Mouse (Mus musculus) erythroblast, adult 5-6 weeks (primary cell): ENCODE results near the gene Nr2e3. TPM values are rescaled to one million over a fixed set of nuclear protein-coding genes. Genes with fewer than 3 reads are reported as not detected.
A peak's percentile ranks its signal among the peaks of the same experiment; 100 is the strongest.
"Not testable (repeated sequence)": the region's sequence is repeated elsewhere in the genome, so short reads cannot be mapped to it uniquely, and the experiment has no call there.

Source experiments
- ATAC-seq: replicated peaks from 2 replicates; pipeline ENCODE4 v1.8.0; 2016; ENCODE audit warnings: moderate number of reproducible peaks, mild to moderate bottlenecking, moderate TSS enrichment, inconsistent platforms; ENCODE audit not compliant: poor library complexity, low FRiP score, severe bottlenecking
- total RNA-seq, 2 experiments: library from RNA; stranded (forward) in 1 of 2; stranded (reverse) in 1 of 2; fragments of 150-400 nt in 1 of 2; fragments of 200-764, 138-1000 nt in 1 of 2; gene quantifications; 2 replicates each; pipeline versions ENCODE4 v1.2.3 to v1.2.4; 2015 to 2017; ENCODE audit warnings: low replicate concordance in 2 of 2

The Nr2e3 gene
- total RNA-seq (2015; ENCODE audit: low replicate concordance): not detected in 2 replicates
- total RNA-seq (2017; ENCODE audit: low replicate concordance): 0.28 TPM in 1 of 2 replicates, not detected in the other

DNA sequence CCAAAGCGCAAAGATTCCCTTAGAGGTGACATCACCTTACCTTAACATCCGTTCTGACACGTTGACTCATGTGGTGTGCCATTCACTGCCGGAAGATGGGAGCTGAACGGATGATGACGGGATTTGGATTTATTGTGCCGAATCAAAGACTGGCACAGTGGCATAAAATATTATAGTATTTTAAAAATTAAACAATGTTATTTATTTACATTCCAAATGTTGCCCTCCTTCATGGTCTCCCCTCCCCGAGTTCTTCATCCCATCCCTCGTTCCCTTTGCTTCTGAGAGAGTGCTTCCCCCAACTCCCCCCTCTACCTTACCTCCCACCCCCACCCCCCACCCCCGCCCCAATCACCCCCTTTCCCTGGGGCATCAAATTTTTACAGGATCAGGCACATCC is at the start of gene Nr2e3:
Nr2e3 (minus strand) TSS at position 101 of the 400 bp plus-strand sequence.
- ATAC-seq: no peak

DNA sequence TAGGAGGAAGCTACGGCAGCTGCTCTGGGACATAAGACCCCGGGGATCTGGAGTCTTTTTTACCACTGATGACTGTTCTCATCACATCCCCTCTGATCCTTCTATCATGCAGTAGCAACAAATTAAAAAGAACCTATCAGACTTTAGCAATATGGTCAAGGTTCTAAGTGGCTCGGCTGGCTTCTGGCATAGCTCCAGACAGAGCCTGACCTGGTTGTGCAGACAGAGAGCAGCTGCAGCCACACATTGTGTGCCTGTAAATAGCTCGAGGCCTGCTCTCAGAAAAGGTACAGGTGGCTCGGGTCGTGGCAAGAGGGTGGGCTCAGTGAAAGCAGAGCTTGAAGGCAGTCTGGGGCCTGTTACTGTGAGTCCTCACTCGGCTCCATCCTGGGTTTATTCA is 48.5 kb upstream of the Nr2e3 start:
- no peak for ATAC-seq

DNA sequence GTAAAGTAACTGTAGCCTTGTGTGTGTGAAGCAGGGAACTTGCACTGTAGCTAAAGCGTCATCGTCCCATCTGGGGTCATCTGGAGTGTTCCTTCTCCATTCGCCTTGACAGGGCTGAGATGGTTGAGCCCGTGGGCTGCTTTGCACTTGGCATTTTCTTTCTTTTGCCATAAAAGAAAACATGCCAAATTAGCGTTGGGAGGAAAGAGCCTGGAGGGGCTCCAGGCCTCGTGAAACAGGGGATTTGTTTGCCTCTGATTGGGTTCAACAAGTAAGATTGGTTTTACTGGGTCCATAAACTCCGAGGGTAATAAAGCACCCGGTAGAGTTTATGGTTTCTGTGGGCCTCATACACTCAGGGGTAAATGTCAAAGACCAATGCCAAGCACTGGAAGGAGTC is 41.9 kb upstream of the Nr2e3 start:
- no peak for ATAC-seq

DNA sequence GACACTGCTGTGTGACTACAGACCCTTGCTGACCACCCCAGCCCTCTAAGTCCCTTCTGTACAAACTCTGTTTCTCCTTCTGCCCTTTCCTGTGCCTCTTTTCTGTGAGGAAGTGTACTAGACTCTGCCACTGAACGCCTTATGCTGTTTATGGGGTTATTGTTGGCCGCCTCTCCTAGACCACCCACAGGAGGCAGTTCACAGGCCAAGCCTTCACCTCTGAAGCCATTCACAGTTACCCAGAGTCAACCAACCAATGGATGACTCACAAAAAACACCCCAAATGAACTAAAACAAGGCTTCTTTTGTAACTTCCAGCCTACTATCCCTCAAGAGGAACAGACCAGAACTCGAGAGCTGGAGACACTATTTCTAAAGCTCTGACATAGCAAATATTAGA is 41.0 kb upstream of the Nr2e3 start:
- ATAC-seq: no peak

DNA sequence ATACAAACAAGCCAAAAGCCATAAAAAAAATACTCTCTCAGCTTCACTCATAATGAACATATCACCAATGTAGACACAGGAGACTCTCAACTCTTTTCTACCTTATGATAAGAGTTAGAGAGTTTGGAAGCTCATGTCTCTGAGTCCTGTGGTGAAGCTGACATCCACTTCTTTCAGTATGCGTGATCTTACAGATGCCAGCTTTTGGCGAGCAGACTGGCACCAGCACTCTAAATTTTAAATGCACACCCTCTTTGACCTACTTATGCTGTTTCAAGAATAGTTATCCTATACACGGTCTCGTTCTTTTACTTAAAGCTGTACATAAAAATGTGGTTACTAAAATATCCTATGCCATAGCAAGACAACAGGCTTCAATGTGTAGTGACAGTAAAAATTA is 37.3 kb upstream of the Nr2e3 start:
- ATAC-seq: no peak

DNA sequence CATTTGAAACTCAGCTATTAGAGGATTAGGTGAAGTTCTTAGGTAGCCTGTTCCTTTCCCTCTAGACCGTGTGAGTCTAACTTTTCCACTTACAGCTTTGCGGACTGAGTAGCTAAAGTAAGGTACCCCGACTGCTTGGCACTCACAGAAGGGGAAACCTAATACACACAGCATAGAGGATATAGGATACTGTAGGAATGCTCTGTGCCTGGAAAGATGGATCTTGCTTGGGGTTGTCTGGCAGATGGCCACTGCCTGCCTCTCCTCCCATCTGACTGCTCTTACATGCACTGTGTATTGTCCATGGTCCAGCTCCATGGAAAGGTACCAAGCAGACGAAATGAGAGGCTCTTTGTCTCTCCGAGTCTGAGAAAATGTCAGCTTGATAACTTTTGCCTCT is 30.9 kb upstream of the Nr2e3 start:
- no peak for ATAC-seq

DNA sequence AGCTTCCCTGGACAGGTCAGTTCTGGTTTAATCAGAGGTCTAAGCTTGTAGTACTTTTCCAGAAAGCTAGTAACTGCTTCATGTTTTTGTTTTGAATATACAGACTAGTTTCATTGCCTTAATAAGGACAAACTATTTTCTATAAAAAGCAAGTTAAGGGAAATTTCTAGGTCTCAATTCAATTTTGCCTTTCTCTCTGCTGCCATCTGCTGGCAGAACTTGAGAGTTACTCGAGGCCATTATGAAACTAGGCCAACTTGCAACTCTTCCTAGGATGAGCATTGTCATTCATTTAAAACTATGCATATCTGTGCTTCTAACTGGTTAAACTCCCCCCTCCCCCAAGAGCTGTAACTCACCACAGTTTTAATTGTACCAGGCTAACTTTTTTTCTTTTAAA is 29.4 kb upstream of the Nr2e3 start:
- no peak for ATAC-seq

DNA sequence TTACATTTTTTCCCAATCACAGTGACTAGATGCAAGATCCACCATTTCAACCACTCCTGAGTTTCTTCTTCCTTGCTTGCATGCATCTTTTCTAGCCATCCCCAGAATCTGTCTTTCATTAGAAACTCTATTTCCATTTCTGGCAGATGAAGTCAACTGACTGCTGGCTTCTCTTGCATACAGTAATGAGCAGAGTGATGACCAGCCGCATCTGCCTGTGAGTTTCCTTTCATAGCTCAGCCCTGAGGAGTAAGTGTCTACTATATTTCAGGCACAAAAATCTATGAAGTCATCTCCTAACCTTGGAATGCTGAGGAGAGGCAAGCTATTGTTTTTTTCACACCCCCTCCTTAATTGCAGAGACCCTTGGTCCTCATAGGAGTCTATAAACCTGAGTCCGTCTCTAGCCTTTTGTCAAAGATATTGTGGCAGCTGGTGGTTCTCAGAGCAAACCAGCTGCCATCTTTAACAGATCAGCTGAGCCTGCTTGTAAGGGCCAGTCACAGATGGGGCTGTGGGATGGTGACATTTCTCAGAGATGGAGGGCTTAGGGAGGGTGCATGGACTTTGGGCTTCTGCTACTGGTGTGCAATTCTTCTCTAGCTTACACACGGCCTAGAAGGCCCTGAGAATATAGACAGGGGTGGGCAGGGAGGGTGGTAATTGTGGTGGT is 25.6 kb upstream of the Nr2e3 start:
- ATAC-seq: no peak

DNA sequence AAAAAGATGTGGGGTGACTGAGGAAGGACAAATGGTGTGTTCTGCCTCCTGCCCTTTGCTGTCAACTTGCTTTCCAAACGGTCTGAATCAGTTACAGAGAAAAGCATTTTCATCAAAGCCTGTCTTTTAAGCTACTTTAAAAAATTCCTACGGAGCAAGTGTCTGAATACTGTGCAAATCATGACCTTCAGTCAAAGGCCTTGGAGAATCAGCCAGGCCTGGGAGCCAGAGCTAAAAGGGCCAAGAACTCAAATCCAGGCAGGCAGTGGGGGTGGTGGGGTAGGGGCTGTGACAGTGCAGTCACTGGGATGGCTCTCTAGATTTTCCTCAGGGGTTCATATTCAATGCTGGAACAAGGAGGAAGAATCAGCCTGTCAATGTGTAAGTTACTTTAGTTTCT is 20.7 kb upstream of the Nr2e3 start:
- no peak for ATAC-seq

DNA sequence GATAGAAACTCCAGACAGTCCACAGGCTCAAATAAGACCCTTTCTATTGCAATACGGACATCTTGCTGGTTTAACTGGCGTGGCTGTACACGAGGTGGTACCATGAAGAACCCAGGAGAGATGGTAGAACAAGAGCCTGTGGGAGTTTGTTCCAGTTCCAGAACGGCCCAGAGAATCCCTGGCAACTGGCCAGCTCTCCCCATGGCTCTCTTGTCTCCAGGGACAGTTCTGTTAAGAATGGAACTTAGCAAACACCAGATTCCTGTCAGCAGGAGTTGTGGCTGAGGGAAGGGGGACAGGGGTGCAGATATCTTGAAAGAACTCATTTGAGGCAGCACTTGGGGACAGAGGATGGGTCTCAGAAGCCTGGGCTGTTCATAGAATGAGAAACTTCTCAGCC is 10.8 kb upstream of the Nr2e3 start:
- no peak for ATAC-seq

DNA sequence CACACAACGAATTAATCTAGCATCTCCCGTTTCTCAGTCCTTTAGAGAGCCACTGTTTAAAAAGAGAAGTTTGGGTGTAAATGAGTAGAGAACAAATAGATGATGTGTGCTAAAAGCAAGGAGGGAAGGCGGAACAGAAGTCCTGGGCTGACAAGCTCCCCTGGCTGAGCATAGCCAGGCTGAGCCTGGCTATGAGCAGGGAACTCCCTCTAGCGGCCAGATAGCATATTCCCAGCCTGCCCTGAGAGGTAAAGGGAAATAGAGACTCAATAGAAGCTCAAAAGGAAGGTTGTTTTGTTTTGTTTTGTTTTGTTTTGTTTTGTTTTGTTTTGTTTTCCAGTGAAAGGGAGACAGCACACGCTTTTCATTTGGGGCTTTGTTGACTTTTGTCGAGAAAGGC is 8.9 kb upstream of the Nr2e3 start:
- ATAC-seq: peak; percentile 71

DNA sequence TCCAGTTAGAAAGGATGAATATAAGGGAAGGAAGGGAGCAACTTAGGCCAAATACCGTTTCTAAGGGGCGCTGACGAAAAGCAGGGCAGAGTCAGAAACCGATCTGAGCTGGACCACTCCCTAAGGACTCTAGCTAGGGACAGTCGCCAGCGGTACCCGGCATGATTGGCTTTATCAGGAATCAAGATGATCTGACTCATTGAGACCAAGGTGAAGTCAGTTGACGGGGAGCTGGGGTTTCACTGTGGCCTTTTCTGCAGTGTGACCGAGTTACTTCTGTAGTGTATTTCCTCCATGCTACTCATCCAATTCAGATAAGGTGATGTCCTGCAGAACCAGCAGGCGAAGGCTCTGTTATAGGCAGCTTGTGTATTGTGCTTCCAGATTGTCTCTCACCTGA is 4.6 kb upstream of the Nr2e3 start:
- no peak for ATAC-seq

DNA sequence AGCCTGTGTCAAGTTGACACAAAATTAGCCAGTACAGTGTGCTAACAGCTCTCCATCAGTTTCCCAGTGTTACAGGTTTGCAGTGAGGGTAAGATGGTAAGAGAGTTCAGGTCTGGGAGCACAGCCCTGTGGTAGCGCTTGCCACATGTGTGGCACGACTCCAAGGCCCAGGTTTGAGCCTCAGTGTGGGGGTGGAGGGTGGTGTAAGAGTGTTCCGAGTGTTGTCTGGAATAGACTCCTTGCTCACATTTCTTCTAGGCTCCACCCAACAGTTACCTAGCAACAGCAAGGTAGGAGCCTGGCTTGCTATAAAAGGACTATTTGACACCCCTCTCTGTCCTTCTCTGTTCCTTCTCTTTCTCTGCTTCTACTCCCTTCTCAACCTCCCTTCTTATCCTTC is 3.9 kb upstream of the Nr2e3 start:
- ATAC-seq: no peak

DNA sequence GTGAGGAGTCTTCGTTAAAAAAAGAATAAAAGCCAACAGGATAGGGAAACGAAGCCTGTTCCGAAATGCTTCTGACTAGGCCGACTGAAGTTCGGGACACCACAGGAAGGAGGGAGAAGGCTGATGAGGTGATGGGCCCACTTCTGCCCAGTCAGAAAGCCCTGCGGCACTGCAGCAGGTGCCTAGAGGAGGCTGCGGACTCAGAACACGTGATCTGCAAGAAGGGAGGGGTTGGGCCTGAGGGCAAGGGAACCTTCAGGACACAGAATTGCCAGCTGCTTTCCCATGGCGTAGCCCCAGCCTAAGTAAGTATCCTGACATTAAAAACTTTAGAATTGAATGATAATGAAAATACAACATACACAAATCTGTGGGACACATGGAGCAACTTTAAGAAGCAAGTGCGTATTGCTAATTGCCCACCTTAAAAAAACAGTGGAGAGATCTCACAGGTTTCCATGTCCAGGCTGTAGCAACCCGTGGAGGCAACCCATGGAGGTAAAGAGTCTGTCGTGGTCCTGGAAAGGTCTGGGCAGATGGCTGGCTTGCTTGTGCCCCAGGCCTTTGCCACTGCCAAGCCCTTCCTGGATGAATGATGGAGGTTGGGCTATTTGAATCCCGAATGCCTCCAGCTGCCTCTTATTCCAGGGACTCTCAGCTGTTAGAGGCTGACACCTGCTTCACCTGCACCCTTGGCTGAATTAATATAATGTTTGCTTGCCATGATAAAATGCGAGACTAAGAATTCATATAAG is 919 bp upstream of the Nr2e3 start:
- ATAC-seq: no peak

DNA sequence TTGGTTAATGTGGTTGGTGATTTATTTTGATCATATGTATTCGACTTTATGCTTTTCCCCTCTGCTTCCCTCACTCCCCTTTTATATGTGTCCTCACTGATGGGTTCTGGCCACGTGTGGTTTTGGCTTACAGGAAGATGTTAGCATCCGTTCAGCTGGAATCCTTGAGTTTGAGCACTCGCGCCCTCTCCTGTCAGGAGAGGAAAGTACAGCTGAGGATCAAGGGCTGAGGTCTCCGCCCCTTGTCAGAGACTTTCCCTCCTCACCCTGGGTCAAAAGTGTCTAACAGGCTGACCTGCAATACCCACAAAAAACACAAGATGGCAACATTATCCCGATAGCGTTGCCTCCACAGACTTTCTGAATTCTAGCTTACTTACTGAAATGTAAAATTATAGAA is 1.2 kb downstream of the Nr2e3 start:
- peak; percentile 20; the same call in 1 of the 2 replicates for ATAC-seq

DNA sequence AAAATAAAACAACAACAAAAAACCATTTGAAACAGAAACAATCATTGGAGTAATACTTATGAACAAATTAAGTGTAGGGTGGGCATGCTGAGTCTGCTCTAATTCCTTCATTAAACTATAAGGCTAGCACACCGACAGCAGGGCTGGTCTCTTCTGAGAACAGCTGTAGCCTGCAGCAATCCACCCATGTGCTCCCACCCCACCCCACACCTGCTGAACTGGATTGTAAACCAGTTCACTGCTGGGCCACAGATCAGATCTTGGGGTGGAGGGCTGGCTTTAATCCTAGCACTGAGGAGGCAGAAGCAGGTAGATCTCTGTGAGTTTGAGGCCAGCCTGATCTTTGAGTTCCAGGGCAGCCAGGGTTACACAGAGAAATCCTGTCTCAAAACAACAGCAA is 2.3 kb downstream of the Nr2e3 start:
- ATAC-seq: not testable (repeated sequence)

DNA sequence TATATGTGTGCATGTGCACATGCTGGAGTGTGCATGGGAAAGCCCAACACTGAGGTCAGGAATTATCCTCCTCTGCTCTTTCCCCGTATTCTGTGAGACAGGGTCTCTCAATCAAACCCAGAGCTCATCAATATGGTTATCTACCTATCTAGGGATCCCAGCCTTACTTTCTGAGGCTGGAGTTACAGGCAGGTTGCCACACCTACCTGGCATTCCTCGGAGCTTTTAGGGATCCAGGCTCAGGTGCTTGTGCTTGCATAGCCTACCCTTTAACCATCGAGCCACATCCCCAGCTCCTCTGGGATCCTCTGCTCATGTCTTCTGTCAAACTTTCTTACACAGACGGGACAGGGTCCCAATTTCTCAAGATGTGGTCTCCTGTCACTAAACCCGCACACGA is 4.0 kb downstream of the Nr2e3 start:
- no peak for ATAC-seq

DNA sequence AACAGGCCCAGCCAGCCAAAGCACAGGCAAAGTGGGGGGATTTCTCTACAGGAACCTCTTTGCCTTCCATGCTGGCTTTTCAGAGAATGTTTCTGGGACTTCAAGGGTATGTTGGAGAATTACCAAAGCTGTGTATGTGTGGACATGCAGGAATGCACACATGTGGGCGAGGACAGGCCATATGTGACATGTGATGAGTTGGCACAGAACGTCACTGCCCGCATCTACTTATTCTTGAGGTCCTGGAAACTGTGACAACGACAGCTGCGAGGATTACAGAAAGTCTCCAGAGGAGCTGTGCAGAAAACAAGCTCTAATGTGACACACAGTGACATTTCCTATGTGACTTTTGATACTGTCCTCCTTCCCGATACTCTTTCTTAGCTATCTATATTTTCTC is 4.8 kb downstream of the Nr2e3 start:
- no peak for ATAC-seq

DNA sequence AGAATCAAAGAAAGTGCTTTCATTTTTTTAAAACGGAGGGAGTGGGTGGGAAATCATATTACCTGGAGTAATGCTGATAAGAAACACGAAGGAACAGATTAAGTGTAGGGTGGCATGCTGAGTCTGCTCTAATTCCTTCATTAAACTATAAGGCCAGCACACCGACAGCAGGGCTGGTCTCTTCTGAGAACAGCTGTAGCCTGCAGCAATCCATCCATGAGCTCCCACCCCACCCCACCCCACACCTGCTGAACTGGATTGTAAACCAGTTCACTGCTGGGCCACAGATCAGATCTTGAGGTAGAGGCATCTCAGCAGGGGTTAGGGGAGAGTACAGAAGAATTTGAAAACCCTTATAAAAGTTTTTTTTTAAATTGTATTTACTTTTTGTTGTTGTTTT is 5.3 kb downstream of the Nr2e3 start:
- ATAC-seq: no peak

DNA sequence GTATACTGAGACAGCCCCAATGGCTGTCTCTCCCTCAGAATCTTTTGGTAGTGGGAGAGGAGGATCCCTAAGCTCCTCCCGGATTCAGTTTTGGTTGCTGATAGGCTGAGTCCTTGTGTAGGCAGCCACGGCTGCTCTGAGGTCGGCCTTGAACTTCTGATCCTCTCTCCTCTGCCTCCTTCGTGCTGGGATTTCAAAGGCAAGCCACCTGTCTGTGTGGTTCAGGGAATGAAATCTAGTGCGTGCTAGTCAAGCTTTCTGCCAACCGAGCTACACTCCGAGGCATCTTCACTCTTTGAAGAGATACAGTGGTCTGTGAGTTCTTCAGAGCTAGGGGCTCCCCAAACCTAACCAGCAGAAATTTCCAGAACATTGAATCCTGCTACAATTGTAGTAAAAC is 6.9 kb downstream of the Nr2e3 start:
- ATAC-seq: no peak

DNA sequence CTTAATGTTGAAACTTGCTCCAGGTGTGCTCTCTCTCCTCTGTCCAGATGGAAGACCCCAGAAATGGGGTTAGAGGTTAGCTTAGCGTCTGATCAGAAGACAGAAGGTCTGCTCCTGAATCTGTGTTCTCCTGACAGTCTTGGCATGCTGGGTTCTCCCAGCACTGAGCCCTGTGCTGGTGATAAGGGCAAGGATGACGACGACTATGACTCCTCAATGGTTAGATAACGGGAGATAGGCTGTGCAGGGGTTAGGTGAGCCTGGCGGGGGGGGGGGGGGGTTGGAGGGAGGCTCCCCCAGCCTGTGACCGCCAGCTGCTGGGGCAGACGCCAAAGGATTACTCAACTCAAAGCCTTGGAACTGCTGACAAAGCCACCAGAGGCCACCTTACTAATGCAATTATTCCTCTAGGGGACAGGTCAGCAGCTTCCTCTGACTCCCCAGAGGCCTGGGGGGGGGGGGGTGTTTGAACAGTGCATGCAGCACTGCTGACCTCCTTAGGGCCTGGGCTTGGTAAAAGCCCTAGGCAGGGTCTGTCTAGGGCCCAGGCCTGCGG is 7.9 kb downstream of the Nr2e3 start:
- no peak for ATAC-seq
